Mouse (Mus musculus): ENCODE measurements around the gene Tnmd. TPM values are rescaled to one million over a fixed set of nuclear protein-coding genes. Genes with fewer than 3 reads are reported as not detected.

Gene Tnmd
- polyA plus RNA-seq, 1 experiment from 2014 or later = 1.2 TPM

Other genes starting within 250 kb of the Tnmd start
- 17.0 and 17.3 TPM in 2 replicates for gene Pcdh19, start 162.0 kb upstream of the Tnmd start, polyA plus RNA-seq (2015; fragmentation: Nextera tagmentation; extraction: Ambion mirVana)
- gene Tspan6, start 47.4 kb downstream of the Tnmd start, polyA plus RNA-seq (2015; fragmentation: Nextera tagmentation; extraction: Ambion mirVana) = 262 and 265 TPM in 2 replicates
- gene Srpx2, start 57.4 kb downstream of the Tnmd start, polyA plus RNA-seq (2015; fragmentation: Nextera tagmentation; extraction: Ambion mirVana) = 1.2 and 1.4 TPM in 2 replicates
- 0.88 and 0.99 TPM in 2 replicates for gene Sytl4, start 130.8 kb downstream of the Tnmd start, polyA plus RNA-seq (2015; fragmentation: Nextera tagmentation; extraction: Ambion mirVana)
- gene Cstf2, start 208.2 kb downstream of the Tnmd start, polyA plus RNA-seq (2015; fragmentation: Nextera tagmentation; extraction: Ambion mirVana) = 63.2 and 68.4 TPM in 2 replicates

Data from hindbrain, embryonic 15.5 days (tissue).